Mouse (Mus musculus) mouse trophoblast stem cell (cell line): ENCODE results near the gene Ankrd52.
"Not testable (repeated sequence)": the region's sequence is repeated elsewhere in the genome, so short reads cannot be mapped to it uniquely, and the experiment has no call there.

ENCODE experiments used
- in situ Hi-C, 2 experiments: fragments of 300-500 bp; cut with MseI, MboI; formaldehyde crosslinking; loops; 2 replicates in 1 of 2; 3 replicates in 1 of 2; pipeline ENCODE4 v1.15.1; 2025

Ankrd52 gene

GRCm38 (mm10) chr10:128376455-128377211, at the start of gene Ankrd52:
TSS of gene Ankrd52 (plus strand) at chr10:128377115.
- in situ Hi-C loops = loop anchor here in 1 of 2 experiments (10.0 kb wide), 1 partner anchor 78 kb away; the partner anchor contains the start of gene Smarcc2

GRCm38 (mm10) chr10:128327610-128328009, 49.3 kb upstream of the Ankrd52 start:
- in situ Hi-C loops = no loop called here

GRCm38 (mm10) chr10:128332358-128333249, 44.3 kb upstream of the Ankrd52 start:
- in situ Hi-C loops = not testable (repeated sequence)

- in situ Hi-C loops = no loop called here
These were observed 41.3 kb upstream of the Ankrd52 start for GRCm38 (mm10) chr10:128335582-128335981.

- in situ Hi-C loops = no loop called here
These were observed 40.7 kb upstream of the Ankrd52 start for GRCm38 (mm10) chr10:128336195-128336594.

GRCm38 (mm10) chr10:128336597-128336996, 40.3 kb upstream of the Ankrd52 start:
- in situ Hi-C loops = no loop called here

- in situ Hi-C loops = no loop called here
These were observed 39.4 kb upstream of the Ankrd52 start, which contains the start of gene Cs for GRCm38 (mm10) chr10:128337306-128338181. TSS of gene Cs (plus strand) at chr10:128337734.

GRCm38 (mm10) chr10:128338415-128338814, 38.5 kb upstream of the Ankrd52 start:
- in situ Hi-C loops = no loop called here

GRCm38 (mm10) chr10:128338948-128339347, 38.0 kb upstream of the Ankrd52 start:
- in situ Hi-C loops = no loop called here

- in situ Hi-C loops = no loop called here
These were observed 36.7 kb upstream of the Ankrd52 start for GRCm38 (mm10) chr10:128340257-128340656.

GRCm38 (mm10) chr10:128343436-128343835, 33.5 kb upstream of the Ankrd52 start:
- in situ Hi-C loops = no loop called here

GRCm38 (mm10) chr10:128344568-128345275, 32.2 kb upstream of the Ankrd52 start:
- in situ Hi-C loops = no loop called here

GRCm38 (mm10) chr10:128347541-128347940, 29.4 kb upstream of the Ankrd52 start:
- in situ Hi-C loops = no loop called here

GRCm38 (mm10) chr10:128358796-128359195, 18.1 kb upstream of the Ankrd52 start:
- in situ Hi-C loops = no loop called here

- in situ Hi-C loops = no loop called here
These were observed 17.7 kb upstream of the Ankrd52 start for GRCm38 (mm10) chr10:128359226-128359625.

- in situ Hi-C loops = no loop called here
These were observed 15.1 kb upstream of the Ankrd52 start for GRCm38 (mm10) chr10:128361836-128362235.

- in situ Hi-C loops = no loop called here
These were observed 14.3 kb upstream of the Ankrd52 start for GRCm38 (mm10) chr10:128362568-128362967.

- in situ Hi-C loops = no loop called here
These were observed 9.0 kb upstream of the Ankrd52 start for GRCm38 (mm10) chr10:128367899-128368401.

- in situ Hi-C loops = no loop called here
These were observed 8.3 kb upstream of the Ankrd52 start, which contains the start of gene Coq10a for GRCm38 (mm10) chr10:128368402-128369217. TSS of gene Coq10a (minus strand) at chr10:128368997.

- in situ Hi-C loops = no loop called here
These were observed 7.7 kb upstream of the Ankrd52 start for GRCm38 (mm10) chr10:128369218-128369543.
